Comparison of ENCODE assay signal across 33 mouse cellular contexts in the genomic region with DNA sequence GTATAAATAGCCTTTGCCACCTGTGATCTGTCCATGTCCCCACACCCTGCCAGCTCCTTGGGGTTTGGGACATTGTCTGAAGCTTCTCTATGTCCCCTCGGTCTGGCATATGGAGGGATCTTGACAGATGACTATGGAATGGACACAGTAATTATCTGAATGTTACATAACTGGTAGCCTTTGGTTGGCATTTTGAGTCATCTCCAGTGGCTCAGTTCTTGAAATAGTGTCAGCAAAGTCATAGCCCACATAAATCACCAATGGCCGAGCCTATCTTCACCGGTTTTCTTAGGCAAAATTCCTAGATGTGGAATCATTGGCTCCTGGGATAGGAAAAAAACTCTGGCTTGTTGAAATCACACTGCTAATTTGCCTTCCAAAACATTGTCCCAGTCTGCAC.
"Had no signal": no experiment of that assay in that cellular context is flagged by ENCODE, and none has a peak within 500 bp of the region (broad histone marks: within the 10 kb centered on the region; RNA-seq: fewer than 3 reads in every experiment).

No protein-coding gene starts in this region.

- H3K4me3 ChIP-seq: heart, embryonic 12.5 days; heart, embryonic 13.5 days; heart, embryonic 15.5 days; hindbrain, embryonic 10.5 days; hindbrain, embryonic 12.5 days; hindbrain, embryonic 13.5 days; hindbrain, embryonic 15.5 days; intestine, embryonic 15.5 days; kidney, embryonic 15.5 days; layer of hippocampus, adult 2 months; left cerebral cortex, adult 2 months had no signal

- DNase-seq: heart, postnatal 10 days; heart, postnatal 14 days; heart, postnatal 36 days; heart, postnatal 4 days; kidney, adult 11 months; kidney, adult 18-20 months; kidney, adult 2 months; kidney, adult 8-10 months; kidney, adult 9 months; kidney, postnatal 10 days; kidney, postnatal 14 days; kidney, postnatal 25 days; kidney, postnatal 36 days; kidney, postnatal 4 days; layer of hippocampus, adult 9-11 months; layer of hippocampus, postnatal 36 days had no signal

- H3K9me3 ChIP-seq: heart, embryonic 12.5 days; heart, embryonic 15.5 days; hindbrain, embryonic 12.5 days; intestine, embryonic 15.5 days had no signal

- H3K4me2 ChIP-seq: heart, embryonic 12.5 days; heart, embryonic 13.5 days; heart, embryonic 15.5 days; hindbrain, embryonic 12.5 days; hindbrain, embryonic 13.5 days; hindbrain, embryonic 15.5 days; intestine, embryonic 15.5 days; kidney, embryonic 15.5 days had no signal

- H3K27ac ChIP-seq: heart, embryonic 13.5 days; heart, embryonic 15.5 days; hindbrain, embryonic 10.5 days; hindbrain, embryonic 12.5 days; hindbrain, embryonic 13.5 days; hindbrain, embryonic 15.5 days; hindbrain, postnatal 0 days; intestine, embryonic 15.5 days; kidney, embryonic 15.5 days; kidney, postnatal 0 days; layer of hippocampus, adult 2 months; left cerebral cortex, adult 2 months had no signal

- H3K27me3 ChIP-seq: heart, embryonic 15.5 days; hindbrain, embryonic 12.5 days; hindbrain, embryonic 15.5 days; intestine, embryonic 15.5 days; kidney, embryonic 15.5 days had no signal

- H3K36me3 ChIP-seq: heart, embryonic 12.5 days; heart, embryonic 13.5 days; heart, embryonic 15.5 days; hindbrain, embryonic 10.5 days; hindbrain, embryonic 12.5 days; hindbrain, embryonic 13.5 days; hindbrain, embryonic 15.5 days; intestine, embryonic 15.5 days; kidney, embryonic 15.5 days had no signal

- ATAC-seq: hindbrain, embryonic 16.5 days; hindbrain, postnatal 0 days; inflammation-experienced regulatory T-cells, adult 6 months; intestine, embryonic 15.5 days; intestine, embryonic 16.5 days; intestine, postnatal 0 days had no signal

- H3K9ac ChIP-seq: heart, embryonic 12.5 days; heart, embryonic 13.5 days; heart, embryonic 15.5 days; hindbrain, embryonic 12.5 days; hindbrain, embryonic 13.5 days; hindbrain, embryonic 15.5 days; intestine, embryonic 15.5 days; kidney, embryonic 15.5 days had no signal
